Mouse (Mus musculus) limb, embryonic 11.5 days (tissue): ENCODE measurements around the gene Afm. TPM values are rescaled to one million over a fixed set of nuclear protein-coding genes. Genes with fewer than 3 reads are reported as not detected.

ENCODE experiments used
- ATAC-seq: fragments of 200-750 bp; cut with Nextera tagmentation; 2 replicates; pipeline ENCODE4 v1.8.0; 2017; ENCODE audit warnings: low read depth; ENCODE audit not compliant: insufficient number of reproducible peaks, low FRiP score, low TSS enrichment
- DNase-seq: peaks from one replicate; pipeline ENCODE4 v3.0.0-alpha.2; 2015; ENCODE audit warnings: low spot score
- H3K27ac ChIP-seq: fragments of 300-500 bp; sonication (generic); replicated peaks from 2 replicates; pipeline ENCODE4 v1.5.1; 2014; ENCODE audit warnings: low read depth, mild to moderate bottlenecking, low read length
- H3K27me3 ChIP-seq: fragments of 300-500 bp; sonication (generic); 2 replicates; pipeline ENCODE4 v1.6.1; 2014; ENCODE audit warnings: mild to moderate bottlenecking, low read length, mixed read lengths; ENCODE audit not compliant: control insufficient read depth, insufficient read depth
- H3K36me3 ChIP-seq: fragments of 300-500 bp; sonication (generic); 2 replicates; pipeline ENCODE4 v1.6.1; 2014; ENCODE audit warnings: mild to moderate bottlenecking, low read length, moderate library complexity, mixed read lengths; ENCODE audit not compliant: control insufficient read depth, insufficient read depth
- H3K4me1 ChIP-seq: fragments of 300-500 bp; sonication (generic); 2 replicates; pipeline ENCODE4 v1.6.1; 2014; ENCODE audit warnings: low read length, mixed read lengths; ENCODE audit not compliant: control insufficient read depth, insufficient read depth
- H3K4me2 ChIP-seq: fragments of 300-500 bp; sonication (generic); 2 replicates; pipeline ENCODE4 v1.6.1; 2014; ENCODE audit warnings: low read depth, mild to moderate bottlenecking, moderate library complexity; ENCODE audit not compliant: severe bottlenecking
- H3K4me3 ChIP-seq: fragments of 300-500 bp; sonication (generic); 2 replicates; pipeline ENCODE4 v1.5.1; 2014; ENCODE audit warnings: low read depth, low read length
- H3K9ac ChIP-seq: fragments of 300-500 bp; sonication (generic); 2 replicates; pipeline ENCODE4 v1.6.1; 2014; ENCODE audit warnings: mild to moderate bottlenecking, low read length
- H3K9me3 ChIP-seq: fragments of 300-500 bp; sonication (generic); 2 replicates; pipeline ENCODE4 v1.6.1; 2016; ENCODE audit warnings: low read length; ENCODE audit not compliant: control insufficient read depth
- WGBS: fragments of 180-500 bp; shearing (Covaris S2); extraction: QIAGEN DNeasy Blood & Tissue Kit; methylation state at CpG from one replicate; pipeline ENCODE4 v1.1.7; 2014; 5-methylcytosine and 5-hydroxymethylcytosine counted together
- polyA plus RNA-seq: library from polyadenylated mRNA; unstranded; fragments of >200 nt; fragmentation: Nextera tagmentation; extraction: Ambion mirVana; gene quantifications from 2 replicates; pipeline ENCODE4 v1.2.1, GENCODE M21; 2014

Afm gene
- polyA plus RNA-seq, 1 experiment from 2014 or later, result not detected

- no peak for DNase-seq
- Histone ChIP-seq H3K9me3 (no peaks in the 10 kb centered on the region), H3K9ac (no peak overlapping the region), H3K36me3 (no peaks in the 10 kb centered on the region), H3K4me3 (no peak overlapping the region), H3K27me3 (no peaks in the 10 kb centered on the region), H3K4me1 (no peaks in the 10 kb centered on the region), H3K4me2 (no peak overlapping the region), H3K27ac (no peak overlapping the region)
- ATAC-seq, result no peak
- 66% methylated on average over 13 of the region's 13 CpGs for WGBS
Measured at GRCm38 (mm10) chr5:90507411-90507949, 11.3 kb upstream of the Afm start.

GRCm38 (mm10) chr5:90509828-90510592 is 8.7 kb upstream of the Afm start:
- 91% methylated on average over 5 of the region's 5 CpGs for WGBS
- ATAC-seq (no peak), DNase-seq (no peak)
- no peaks in the 10 kb centered on the region for H3K9me3 ChIP-seq
- H3K27ac ChIP-seq, result no peak overlapping the region
- no peak overlapping the region for H3K4me3 ChIP-seq
- H3K4me2 ChIP-seq, result no peak overlapping the region
- no peaks in the 10 kb centered on the region for H3K4me1 ChIP-seq
- H3K9ac ChIP-seq, result no peak overlapping the region
- no peaks in the 10 kb centered on the region for H3K36me3 ChIP-seq
- no peaks in the 10 kb centered on the region for H3K27me3 ChIP-seq

GRCm38 (mm10) chr5:90512288-90512955 is 6.3 kb upstream of the Afm start:
- Histone ChIP-seq H3K9me3 (no peaks in the 10 kb centered on the region), H3K27ac (no peak overlapping the region), H3K36me3 (no peaks in the 10 kb centered on the region), H3K9ac (no peak overlapping the region), H3K4me3 (no peak overlapping the region), H3K4me2 (no peak overlapping the region), H3K4me1 (no peaks in the 10 kb centered on the region), H3K27me3 (no peaks in the 10 kb centered on the region)
- ATAC-seq (no peak; the same call in 1 of the 2 replicates), DNase-seq (no peak)
- 87% methylated on average over 6 of the region's 6 CpGs for WGBS

GRCm38 (mm10) chr5:90515561-90515960 is 3.2 kb upstream of the Afm start:
- no peak overlapping the region for H3K4me2 ChIP-seq
- H3K4me3 ChIP-seq, result no peak overlapping the region
- H3K9ac ChIP-seq, result no peak overlapping the region
- ATAC-seq (no peak), DNase-seq (no peak)
- H3K9me3 ChIP-seq, result no peaks in the 10 kb centered on the region
- H3K4me1 ChIP-seq, result no peaks in the 10 kb centered on the region
- no peak overlapping the region for H3K27ac ChIP-seq
- no peaks in the 10 kb centered on the region for H3K27me3 ChIP-seq
- 88% methylated on average over 6 of the region's 6 CpGs for WGBS
- no peaks in the 10 kb centered on the region for H3K36me3 ChIP-seq

GRCm38 (mm10) chr5:90551191-90551590 is 32.5 kb downstream of the Afm start:
- Histone ChIP-seq H3K9ac (no peak overlapping the region), H3K27me3 (no peaks in the 10 kb centered on the region), H3K27ac (no peak overlapping the region), H3K4me1 (no peaks in the 10 kb centered on the region), H3K9me3 (no peaks in the 10 kb centered on the region), H3K4me3 (no peak overlapping the region), H3K36me3 (no peaks in the 10 kb centered on the region), H3K4me2 (no peak overlapping the region)
- ATAC-seq (no peak), DNase-seq (no peak)
- 88% methylated on average over 8 of the region's 8 CpGs for WGBS

- Histone ChIP-seq H3K36me3 (no peaks in the 10 kb centered on the region), H3K9me3 (no peaks in the 10 kb centered on the region), H3K27ac (no peak overlapping the region), H3K27me3 (no peaks in the 10 kb centered on the region), H3K4me2 (no peak overlapping the region), H3K9ac (no peak overlapping the region), H3K4me1 (no peaks in the 10 kb centered on the region), H3K4me3 (no peak overlapping the region)
- WGBS, result 84% methylated on average over 3 of the region's 3 CpGs
- no peak for ATAC-seq
- DNase-seq, result no peak
Measured at GRCm38 (mm10) chr5:90556052-90556451, 37.3 kb downstream of the Afm start.

GRCm38 (mm10) chr5:90560743-90561142 is 42.0 kb downstream of the Afm start, which contains the start of gene 5830473C10Rik:
TSS of gene 5830473C10Rik (plus strand) at chr5:90561107.
- no peak within 1 kb of the TSS for H3K9ac ChIP-seq
- H3K9me3 ChIP-seq, result no peaks in the 10 kb centered on the region
- WGBS, result 90% methylated on average over 6 of the region's 6 CpGs
- H3K4me1 ChIP-seq, result no peaks in the 10 kb centered on the region
- H3K27me3 ChIP-seq, result no peaks in the 10 kb centered on the region
- H3K4me2 ChIP-seq, result no peak within 1 kb of the TSS
- no peak within 1 kb of the TSS for H3K4me3 ChIP-seq
- no peaks in the 10 kb centered on the region for H3K36me3 ChIP-seq
- ATAC-seq, result no peak
- H3K27ac ChIP-seq, result no peak within 1 kb of the TSS
- DNase-seq, result no peak

- 93% methylated on average over 11 of the region's 11 CpGs for WGBS
- DNase-seq (no peak), ATAC-seq (no peak)
Measured at GRCm38 (mm10) chr5:90561721-90562275, 43.1 kb downstream of the Afm start.

More at GRCm38 (mm10) chr5:90561721-90562275, 43.1 kb downstream of the Afm start:
- Histone ChIP-seq H3K27ac (no peak overlapping the region), H3K4me2 (no peak overlapping the region), H3K4me1 (no peaks in the 10 kb centered on the region), H3K4me3 (no peak overlapping the region), H3K9ac (no peak overlapping the region), H3K9me3 (no peaks in the 10 kb centered on the region), H3K27me3 (no peaks in the 10 kb centered on the region), H3K36me3 (no peaks in the 10 kb centered on the region)
